Mouse (Mus musculus) splenic B cell, adult 2 months (primary cell): Measurements from ENCODE around the gene Lrp2.
A peak's percentile ranks its signal among the peaks of the same experiment; 100 is the strongest.

Experiments used
- DNase-seq: peaks from one replicate; pipeline ENCODE4 v3.0.0-alpha.2; 2011; ENCODE audit warnings: low read depth, low spot score
- H3K27me3 ChIP-seq: 2 replicates; pipeline ENCODE4 v1.6.1; 2012; ENCODE audit warnings: mild to moderate bottlenecking, low read length, moderate library complexity, mixed read lengths; ENCODE audit not compliant: control insufficient read depth, poor library complexity, insufficient read depth, severe bottlenecking
- H3K36me3 ChIP-seq: 2 replicates; pipeline ENCODE4 v1.6.1; 2012; ENCODE audit warnings: mild to moderate bottlenecking, low read length, moderate library complexity, mixed read lengths; ENCODE audit not compliant: control insufficient read depth, poor library complexity, insufficient read depth, severe bottlenecking

Lrp2 gene

GRCm38 (mm10) chr2:69518307-69518706 lies 67.6 kb downstream of the Lrp2 start:
- DNase-seq = no peak
- H3K27me3 ChIP-seq = no peaks in the 10 kb centered on the region

DNA sequence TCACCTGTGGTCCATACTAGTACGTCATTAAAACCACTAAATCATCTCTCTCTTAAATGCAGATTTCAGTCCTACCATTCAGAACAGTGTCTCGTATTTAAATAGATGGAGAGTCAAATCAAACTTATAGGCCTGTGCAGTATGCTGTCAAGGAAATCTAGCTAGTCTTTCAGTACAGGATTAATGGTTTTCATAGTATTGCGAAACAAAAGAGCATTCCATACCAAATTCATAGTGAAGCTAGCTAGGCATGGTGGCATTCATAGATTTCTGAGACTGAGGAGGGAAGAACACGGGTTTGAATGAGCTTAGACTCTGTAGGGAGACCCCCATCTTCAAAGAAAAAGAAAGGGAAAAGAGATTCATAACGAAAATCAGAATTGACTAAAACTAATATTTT lies 74.1 kb downstream of the Lrp2 start:
- no peak for DNase-seq
- no peaks in the 10 kb centered on the region for H3K27me3 ChIP-seq
- no peaks in the 10 kb centered on the region for H3K36me3 ChIP-seq

More at GRCm38 (mm10) chr2:69518307-69518706, 67.6 kb downstream of the Lrp2 start:
- H3K36me3 ChIP-seq = no peaks in the 10 kb centered on the region

DNA sequence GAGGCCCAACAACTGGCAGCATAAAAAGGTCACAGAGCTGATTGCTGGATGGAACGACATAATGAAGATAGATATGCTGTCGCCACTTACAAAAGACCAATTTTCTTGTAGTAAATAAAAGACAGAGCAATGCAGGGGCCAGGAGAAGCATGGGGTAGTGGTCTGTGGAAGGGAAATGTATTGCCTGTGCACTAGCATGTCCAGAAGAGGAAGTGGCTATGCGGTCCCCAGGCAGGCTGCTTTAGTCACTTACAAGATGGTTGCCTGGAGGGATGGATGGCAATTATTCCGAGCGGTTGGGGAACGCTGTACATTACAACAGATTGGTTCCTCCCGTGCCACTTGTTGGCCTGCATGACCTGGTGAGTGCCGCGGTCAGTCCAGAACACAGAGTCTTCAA lies 85.5 kb downstream of the Lrp2 start:
- H3K36me3 ChIP-seq = no peaks in the 10 kb centered on the region
- DNase-seq = no peak
- no peaks in the 10 kb centered on the region for H3K27me3 ChIP-seq

GRCm38 (mm10) chr2:69493130-69493529 lies 92.7 kb downstream of the Lrp2 start:
- no peaks in the 10 kb centered on the region for H3K36me3 ChIP-seq
- DNase-seq = no peak
- H3K27me3 ChIP-seq = no peaks in the 10 kb centered on the region

GRCm38 (mm10) chr2:69480965-69481364 lies 104.9 kb downstream of the Lrp2 start:
- no peak for DNase-seq
- H3K36me3 ChIP-seq = no peaks in the 10 kb centered on the region
- H3K27me3 ChIP-seq = no peaks in the 10 kb centered on the region

- no peak for DNase-seq
- no peaks in the 10 kb centered on the region for H3K36me3 ChIP-seq
- no peaks in the 10 kb centered on the region for H3K27me3 ChIP-seq
Measured at GRCm38 (mm10) chr2:69479859-69480258, 106.0 kb downstream of the Lrp2 start.

DNA sequence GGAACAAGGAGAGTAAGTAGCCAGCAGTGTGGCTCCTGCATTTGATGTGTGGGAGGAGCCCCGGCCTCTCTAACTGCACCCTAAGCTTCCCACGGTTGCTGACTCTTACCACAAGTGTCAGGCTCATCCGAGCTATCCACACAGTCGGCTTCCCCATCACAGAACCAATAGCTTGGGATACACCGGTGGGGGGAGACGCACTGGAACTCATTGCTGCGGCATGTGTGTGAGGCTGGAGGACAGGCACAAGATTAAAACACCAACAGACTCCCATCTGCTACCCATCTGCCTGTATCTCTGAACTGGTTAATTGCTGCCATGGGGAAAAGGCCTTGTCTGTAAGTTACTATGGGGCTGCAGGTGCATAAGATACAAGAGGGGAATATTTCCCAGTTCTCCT lies 109.0 kb downstream of the Lrp2 start:
- H3K27me3 ChIP-seq = no peaks in the 10 kb centered on the region
- DNase-seq = no peak
- H3K36me3 ChIP-seq = no peaks in the 10 kb centered on the region

DNA sequence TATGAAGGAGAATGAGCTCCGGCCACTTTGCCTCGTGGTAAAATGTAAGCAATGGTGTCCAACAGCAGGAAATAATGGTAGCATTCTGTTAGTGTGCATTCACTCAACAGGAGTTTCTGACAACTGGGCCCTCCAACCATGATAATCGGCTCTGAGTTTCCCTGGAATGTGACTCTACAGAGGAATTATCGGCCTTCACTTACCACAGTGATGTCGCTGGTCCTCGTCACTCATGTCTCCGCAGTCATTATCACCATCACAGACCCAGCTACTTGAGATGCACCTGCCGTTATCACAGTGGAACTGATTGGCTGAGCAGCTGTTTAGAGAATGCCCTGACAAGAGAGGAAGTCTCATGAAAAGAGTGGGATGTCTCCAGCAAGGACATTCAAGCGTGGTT lies 110.7 kb downstream of the Lrp2 start:
- Histone ChIP-seq H3K27me3 (no peaks in the 10 kb centered on the region), H3K36me3 (no peaks in the 10 kb centered on the region)
- DNase-seq = no peak

DNA sequence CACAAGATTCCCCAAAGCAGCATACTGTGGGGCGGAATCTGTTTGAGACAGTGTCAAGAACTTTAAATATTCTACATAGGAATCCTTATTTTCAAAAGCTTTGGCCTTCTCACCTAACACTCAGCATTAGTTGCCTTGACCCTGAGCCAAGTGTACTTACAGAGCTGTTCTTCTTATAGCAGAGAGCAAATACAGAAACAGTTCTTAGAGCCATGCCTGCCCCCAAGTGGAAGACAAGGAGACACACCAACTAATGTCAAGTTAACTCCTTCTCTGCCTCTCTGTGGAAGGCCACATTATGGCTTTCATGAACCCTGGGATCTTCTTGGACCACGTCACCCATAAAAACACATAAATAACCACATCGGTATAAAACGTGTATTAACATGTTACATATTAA lies 114.0 kb downstream of the Lrp2 start:
- DNase-seq = no peak
- no peaks in the 10 kb centered on the region for H3K27me3 ChIP-seq
- H3K36me3 ChIP-seq = no peaks in the 10 kb centered on the region

GRCm38 (mm10) chr2:69463609-69464008 lies 122.3 kb downstream of the Lrp2 start:
- Histone ChIP-seq H3K36me3 (no peaks in the 10 kb centered on the region), H3K27me3 (no peaks in the 10 kb centered on the region)
- no peak for DNase-seq

- no peak for DNase-seq
- Histone ChIP-seq H3K36me3 (no peaks in the 10 kb centered on the region), H3K27me3 (no peaks in the 10 kb centered on the region)
Measured at GRCm38 (mm10) chr2:69459481-69459880, 126.4 kb downstream of the Lrp2 start.

DNA sequence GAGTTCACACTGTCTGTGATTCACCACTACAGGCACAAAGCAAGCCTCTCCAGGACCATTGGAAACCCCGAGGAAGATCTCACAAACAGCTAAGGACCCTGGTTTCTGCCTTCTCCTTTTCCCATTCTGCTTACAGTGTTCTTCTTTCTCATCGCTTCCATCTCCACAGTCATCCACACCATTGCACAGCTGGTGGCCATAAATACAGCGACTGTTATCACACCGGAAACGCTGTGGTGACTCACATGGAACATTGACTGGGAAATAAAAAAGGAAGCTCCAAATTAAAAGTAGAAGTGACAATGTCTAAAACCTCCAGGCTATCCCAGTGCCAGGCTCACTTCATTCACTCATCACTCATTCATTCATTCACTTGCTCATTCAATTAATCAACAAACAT lies 134.7 kb downstream of the Lrp2 start:
- no peaks in the 10 kb centered on the region for H3K36me3 ChIP-seq
- DNase-seq = no peak
- no peaks in the 10 kb centered on the region for H3K27me3 ChIP-seq

DNA sequence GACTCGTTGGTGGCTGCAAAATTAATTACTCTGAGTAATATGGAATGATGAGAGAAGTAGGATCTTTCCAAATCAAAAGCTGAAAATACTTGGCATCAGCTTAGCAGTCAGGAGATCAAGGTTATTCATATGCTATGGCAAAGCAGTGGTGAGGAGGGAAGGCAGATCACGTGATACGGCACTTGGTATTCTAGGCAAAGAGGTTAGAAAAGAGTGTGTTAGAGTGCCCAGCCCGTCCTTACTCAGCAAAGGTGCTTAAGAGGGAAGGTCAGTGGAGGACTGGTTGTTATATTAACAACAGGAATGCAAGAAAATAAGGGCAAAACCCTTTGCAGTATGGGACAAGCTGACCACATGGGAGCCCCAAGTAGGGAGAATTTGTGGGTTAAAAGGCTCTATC lies 137.3 kb downstream of the Lrp2 start:
- no peak for DNase-seq
- no peaks in the 10 kb centered on the region for H3K36me3 ChIP-seq
- no peaks in the 10 kb centered on the region for H3K27me3 ChIP-seq

GRCm38 (mm10) chr2:69445896-69446472 lies 139.9 kb downstream of the Lrp2 start:
- no peaks in the 10 kb centered on the region for H3K27me3 ChIP-seq
- DNase-seq = no peak
- no peaks in the 10 kb centered on the region for H3K36me3 ChIP-seq

- no peak for DNase-seq
- Histone ChIP-seq H3K27me3 (no peaks in the 10 kb centered on the region), H3K36me3 (no peaks in the 10 kb centered on the region)
Measured at GRCm38 (mm10) chr2:69441656-69442055, 144.2 kb downstream of the Lrp2 start.

DNA sequence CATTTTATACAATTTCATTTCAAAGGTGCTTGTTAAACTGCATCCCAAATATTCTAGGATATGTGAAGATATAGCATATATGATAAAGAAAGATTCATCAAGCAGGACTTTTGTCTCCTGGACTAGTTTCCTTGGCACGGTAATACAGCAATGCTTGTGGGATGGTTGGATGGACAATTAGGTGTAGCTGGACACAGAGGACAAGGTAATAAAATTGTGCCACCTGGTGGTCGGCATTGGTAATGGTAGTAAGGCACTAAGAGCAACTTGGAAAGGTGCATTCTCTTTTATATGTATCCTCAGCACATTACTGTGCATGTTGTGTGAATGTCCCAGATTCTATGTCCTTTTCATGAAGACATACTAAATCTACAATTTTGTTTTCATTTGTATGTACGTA lies 157.7 kb downstream of the Lrp2 start:
- Histone ChIP-seq H3K27me3 (no peaks in the 10 kb centered on the region), H3K36me3 (no peaks in the 10 kb centered on the region)
- DNase-seq = peak; percentile 53
